Mouse (Mus musculus) embryo, embryonic 10.5 days (tissue): ENCODE measurements at regions not wholly inside any gene's neighbourhood (a gene's known extent, or its start where the extent isn't known, plus 50 kb on each side); places are given as distances from the start of the nearest gene placed in this dataset.
A peak's percentile ranks its signal among the peaks of the same experiment; 100 is the strongest.

Source experiments
- DNase-seq: peaks from one replicate; pipeline ENCODE4 v3.0.0-alpha.2; 2015; ENCODE audit warnings: low spot score

DNA sequence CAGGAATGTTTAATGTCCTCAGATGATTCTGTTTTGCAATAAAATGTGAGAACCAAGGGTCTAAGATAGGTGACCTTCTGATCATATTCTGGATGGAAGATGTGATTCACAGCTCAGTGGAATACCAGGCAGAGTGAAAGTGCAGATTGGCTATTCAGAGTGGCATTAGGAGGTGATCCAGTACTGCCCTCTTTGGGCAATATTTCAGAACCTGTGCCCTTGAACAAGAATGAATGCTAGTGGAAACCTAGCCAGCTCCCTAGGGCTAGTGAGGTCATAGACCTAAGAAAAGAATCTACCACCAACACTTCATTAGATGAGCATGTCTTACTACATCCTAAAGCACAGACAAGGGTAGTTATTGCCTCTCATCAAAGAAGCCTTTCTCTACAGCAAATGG is 372.7 kb upstream of the Trib2 start:
- DNase-seq: no peak

DNA sequence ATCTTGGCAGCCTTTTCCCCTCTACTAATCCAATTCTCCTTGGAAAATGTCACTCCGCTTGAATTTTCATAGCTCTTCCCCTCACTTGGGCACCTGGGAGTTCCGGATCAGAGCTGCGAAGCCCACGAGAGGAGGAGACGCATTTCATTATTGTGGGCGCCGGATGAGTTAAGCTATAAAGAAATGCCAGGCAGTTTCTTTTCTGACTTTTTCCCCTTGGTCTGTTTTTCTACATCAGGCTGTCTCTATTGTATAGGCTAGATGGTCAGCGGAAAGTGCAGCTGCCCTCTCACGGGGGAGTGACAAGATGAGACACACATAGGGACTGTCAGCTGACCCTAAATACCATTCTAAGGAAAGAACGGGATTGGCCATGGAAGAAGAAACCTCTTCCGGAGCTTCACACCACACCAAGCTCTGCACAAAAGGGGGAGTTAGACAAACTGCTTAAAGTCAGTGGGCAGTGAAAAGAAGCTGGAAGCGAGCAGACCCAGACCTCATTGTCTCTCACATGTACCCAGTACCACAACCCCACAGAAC is 369.3 kb upstream of the Trib2 start:
- DNase-seq: peak; percentile 12

DNA sequence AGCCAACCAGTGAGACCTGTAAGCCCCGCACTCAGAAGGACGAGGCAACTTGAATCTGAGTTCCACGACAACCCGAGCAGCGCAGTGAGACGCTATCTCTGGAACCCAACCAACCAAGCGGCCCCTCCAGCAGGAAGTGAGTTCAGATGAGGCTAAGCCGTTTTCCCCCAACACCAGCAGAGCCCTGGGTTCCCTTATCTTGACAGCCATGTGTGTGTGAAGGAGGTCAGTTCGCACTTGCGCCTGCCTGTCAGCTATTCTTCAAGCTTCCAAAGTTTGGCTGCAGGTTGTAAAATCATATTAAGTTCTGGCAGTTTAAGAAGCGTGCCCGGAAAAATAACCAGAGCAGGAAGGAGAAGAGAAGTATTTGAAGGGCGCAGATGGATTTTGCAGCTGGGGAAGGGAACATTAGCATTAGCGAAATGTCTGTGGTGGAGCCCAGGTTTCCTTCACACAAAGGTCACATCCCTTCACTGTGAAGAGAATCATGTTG is 368.8 kb upstream of the Trib2 start:
- peak; percentile 23 for DNase-seq

DNA sequence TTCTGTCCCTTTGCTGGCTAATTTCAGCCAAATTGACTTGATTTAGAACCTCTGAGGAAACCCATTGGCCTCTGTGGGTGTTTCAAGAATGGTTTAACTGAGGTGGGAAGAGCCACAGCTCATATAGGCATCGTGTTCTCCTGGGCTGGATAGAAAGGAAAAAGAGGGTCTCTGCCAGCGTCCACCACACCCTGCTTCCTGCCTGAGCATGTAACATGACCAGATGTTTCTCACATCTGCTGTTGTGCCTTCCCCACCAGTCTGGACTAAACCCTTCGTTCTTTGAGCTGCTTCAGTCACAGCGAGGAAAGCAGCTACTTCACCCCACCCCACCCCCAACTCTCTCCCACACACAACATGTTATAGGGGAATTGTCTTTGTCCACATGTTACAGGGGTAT is 366.3 kb upstream of the Trib2 start:
- DNase-seq: no peak

DNA sequence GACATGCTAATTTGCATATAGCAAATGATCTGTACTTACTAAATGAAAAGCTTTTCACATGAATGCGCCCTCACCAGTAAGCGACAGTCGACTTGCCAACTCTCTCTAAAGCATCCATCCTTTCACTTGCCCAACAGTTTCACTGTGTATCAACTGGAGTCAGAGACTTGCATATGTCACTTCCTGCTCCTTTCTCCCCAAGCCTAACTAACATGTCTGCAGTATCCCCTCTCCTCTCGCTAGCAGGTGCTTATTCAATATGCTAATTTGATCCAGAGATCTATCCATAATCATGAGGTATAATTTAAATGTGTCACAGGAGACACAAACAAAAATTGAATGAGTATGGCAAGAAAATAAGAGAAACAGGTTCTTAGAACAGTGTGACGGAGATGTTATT is 364.9 kb upstream of the Trib2 start:
- no peak for DNase-seq

DNA sequence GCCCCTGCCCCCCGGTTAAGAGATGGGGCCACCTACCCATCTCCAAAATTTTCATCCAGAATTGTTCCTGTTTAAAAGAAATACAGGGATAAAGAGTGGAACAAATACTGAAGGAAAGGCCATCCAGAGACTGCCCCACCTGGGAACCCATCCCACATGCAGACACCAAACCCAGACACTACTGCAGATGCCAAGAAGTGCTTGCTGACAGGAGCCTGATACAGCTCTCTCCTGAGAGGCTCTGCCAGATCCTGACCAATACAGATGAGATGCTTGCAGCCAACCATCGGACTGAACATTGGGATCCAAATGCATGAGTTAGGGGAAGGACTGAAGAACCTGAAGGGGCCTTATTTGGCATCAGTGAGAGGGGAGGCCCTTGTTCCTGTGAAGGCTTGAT is 363.2 kb upstream of the Trib2 start:
- DNase-seq: no peak

DNA sequence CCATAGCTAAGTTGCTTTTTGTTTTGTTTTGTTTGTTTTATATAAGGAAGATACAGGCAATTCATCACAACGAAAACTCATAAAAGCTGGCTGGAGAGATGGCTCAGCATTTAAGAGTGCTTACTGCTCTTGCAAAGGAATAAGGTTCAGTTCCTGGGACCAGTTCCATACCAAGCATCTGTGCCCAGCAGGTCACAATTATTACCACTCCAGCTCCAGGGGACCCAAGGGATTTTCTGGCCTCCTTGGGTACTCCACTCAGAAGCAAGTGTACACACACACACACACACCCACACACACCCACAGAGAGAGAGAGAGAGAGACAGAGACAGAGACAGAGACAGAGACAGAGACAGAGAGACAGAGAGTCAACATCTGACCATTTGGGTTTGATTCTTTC is 359.6 kb upstream of the Trib2 start:
- no peak for DNase-seq

DNA sequence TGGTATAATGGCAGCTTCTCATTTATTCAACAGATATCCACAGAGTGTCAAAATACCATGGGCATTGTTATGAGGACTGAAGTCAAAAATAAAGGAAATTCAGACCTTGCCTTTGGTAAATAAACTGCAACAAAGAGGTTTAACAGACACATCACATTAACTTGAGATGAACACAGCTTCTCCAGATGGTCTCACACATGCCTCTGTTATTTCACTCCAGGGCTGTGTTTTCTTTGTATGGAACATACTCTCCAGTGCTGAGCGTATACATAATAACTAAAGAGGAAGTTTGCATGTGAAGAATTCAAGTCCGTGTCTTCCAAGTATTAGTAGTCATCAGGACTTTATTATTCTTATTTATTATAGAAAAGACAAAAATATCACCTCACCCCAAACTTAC is 355.5 kb upstream of the Trib2 start:
- DNase-seq: no peak

DNA sequence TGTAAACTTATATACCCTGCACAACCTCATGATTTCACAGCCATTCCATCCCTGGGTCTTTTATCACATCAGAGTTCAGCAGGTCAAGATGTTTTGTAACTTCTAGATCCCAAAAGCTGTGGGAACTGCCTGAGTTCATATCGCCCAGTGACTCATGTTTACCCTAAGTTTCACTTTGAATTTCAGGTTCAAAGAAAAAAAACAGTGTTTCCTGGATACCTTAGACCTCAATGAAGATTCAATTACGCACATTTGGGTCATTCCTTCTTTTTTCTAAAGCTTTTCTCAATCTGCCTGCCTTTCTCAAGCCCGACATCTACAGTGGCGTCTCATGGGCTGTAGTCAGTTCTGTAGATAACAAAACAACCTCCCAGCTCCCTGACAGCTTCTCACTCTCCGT is 354.9 kb upstream of the Trib2 start:
- no peak for DNase-seq

DNA sequence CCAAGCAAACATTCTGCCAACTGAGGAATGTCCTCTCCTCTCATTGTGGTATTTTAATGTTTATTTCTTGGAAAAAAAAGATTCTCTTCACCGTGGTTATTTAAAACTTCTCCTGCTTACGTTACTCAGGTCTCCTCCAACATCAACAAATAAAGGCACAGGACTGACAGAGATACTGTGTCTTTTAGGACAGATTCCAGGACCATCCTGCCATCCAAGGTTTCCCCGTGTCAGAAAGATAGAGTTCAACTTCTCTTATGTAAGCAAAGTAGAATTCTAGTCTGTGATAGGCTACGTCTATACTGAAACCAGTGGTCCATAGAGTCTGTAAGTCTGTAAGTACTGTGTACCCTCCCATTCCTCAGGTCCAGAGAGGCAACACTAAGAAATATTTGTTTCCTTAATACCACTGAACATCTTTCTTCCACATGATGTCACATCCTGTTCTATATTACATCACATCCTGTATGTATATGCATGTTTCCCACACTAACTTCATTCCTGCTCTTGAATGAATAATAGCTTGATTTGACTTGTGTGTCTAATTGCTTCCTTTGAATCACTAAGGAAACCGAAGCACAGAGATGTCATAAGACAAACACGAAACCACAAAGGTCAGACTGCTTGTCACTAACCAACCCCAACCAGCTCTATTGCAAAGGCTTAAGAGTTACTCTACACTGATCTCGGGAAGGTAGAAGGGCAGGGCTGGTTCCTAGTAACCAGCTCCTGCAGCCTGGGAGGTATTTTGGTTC is 353.2 kb upstream of the Trib2 start:
- no peak for DNase-seq

DNA sequence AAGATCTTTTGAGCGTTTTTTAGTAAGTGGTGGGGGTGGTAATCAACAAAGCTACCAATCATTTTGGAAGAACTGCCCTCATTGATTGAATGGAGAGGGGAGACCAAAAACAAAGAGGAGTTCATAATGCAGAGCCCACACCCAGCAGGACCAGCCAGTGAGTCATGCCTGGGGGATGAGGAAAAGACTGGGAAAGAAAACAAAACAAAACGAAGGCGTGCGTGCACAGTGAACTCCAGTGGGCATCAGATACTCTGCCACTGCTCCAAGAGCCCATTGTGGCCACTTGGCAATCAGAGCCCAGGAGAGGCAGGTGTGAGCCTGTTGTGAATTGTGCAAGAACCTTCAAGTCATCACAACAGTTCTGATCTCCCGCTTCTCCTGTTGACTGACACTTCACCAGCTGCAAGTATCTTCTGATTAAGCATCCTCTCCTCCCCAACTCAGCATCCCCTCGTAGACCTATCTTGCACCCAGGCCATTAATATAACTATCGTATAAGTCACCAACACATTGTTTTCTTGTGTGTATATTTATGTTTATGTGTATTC is 351.1 kb upstream of the Trib2 start:
- no peak for DNase-seq

DNA sequence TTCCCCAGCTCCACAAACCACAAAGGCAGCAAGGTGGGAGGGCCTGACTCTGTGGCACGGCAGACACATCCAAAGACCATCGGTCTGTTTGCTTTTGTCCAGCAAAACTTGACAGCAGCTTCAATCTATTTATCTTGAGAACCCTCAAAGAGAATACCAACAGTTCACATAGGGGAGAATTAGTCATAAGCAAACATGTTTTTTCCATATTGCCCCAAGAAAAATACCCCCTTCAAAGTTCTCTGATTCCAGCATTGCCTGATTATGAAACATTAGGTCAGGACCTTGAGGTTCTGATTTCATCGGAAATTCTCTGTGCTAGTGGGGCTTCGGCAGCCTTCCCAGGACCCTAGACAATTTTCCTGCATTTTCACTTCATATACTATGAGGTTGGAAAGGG is 348.4 kb upstream of the Trib2 start:
- no peak for DNase-seq

DNA sequence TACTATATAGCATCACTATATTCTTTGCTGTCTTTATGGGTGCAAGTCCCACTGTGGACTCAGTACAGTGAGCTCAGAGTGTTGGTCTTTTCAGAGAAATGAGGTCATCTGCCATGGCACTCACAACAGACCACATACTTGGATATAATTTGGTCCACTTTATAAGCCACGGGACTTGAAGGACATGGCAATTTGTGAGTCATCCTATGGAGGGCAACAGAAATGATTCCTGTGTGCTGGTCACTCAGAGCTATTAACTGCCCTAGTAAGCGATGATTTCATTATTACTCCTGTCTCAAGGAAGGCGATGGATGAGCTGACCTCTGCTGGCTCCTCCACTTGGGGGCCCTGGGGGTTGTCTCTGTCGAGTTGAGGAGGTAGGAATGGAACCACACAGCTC is 345.2 kb upstream of the Trib2 start:
- DNase-seq: no peak

DNA sequence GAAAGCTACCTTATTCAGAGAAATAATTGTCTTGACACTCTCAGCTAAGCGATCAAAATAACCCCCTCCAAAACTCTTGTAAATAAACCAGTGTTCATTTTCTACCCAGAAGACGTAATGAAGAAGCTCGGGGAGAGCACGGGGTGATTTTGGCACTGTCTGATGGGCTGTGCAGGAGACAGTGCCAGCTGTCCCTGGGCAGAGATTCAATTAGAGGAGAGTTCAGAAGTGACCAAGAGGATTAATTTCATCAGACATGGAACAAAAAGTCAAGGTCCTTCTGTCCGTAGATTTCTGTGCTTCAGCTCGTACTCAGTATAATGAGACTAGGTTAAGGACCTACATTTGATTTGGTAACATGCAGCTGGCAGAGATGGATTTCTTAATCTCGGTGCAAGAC is 341.2 kb upstream of the Trib2 start:
- DNase-seq: no peak

DNA sequence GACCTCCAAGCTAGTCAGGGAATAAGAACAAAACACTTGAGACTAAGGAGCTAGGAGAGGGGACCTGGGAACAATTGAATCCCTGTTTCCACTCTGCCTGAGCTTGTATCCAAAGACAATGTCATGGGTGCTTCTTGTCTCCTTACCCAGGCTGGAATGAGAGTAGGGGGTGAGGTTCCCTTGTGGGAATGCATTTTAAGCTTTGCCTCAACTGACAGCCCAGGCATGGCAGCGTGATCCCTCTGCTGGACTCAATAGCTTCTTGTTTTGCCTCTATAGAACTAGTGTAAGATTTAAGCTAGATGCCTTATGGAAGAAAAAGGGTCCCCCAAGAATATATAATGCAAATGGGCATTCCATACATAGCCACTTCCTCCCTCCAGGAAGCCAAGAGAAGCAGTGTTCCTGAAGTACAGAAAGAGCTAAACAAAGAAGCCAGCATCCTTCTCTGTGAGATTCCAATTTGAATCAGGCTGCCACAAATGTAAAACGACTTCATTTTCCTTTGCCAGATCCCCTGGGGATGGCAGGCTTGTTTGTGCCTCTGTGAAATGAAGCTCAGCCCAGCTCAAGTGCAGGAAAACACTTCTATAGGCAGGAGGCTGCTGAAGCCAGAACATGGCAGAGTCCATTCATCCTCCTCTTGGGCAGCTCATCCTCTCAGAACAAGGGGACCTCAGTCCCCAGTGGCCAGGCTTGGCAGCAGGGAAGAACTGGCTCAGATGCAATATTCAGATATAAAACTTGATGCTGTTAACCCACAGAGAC is 339.3 kb upstream of the Trib2 start:
- no peak for DNase-seq

DNA sequence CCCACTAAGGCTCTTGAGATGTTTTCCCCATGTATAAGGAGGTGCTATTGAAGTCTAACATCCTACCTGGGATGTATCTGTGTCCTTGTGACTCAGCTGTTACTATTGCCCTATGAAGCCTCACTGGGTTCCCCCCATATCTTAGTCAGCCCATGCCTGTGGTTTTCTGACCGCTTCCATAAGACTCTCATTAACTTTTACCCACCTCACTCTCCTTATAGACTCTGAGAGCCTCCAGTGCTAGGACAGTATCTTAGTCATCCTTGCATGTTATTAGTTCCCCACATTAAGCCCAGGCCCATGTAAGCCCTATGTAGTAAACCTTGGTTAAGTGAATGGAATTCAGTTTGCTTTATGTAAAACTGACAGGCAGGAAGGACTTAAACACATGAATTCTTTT is 337.5 kb upstream of the Trib2 start:
- DNase-seq: no peak

DNA sequence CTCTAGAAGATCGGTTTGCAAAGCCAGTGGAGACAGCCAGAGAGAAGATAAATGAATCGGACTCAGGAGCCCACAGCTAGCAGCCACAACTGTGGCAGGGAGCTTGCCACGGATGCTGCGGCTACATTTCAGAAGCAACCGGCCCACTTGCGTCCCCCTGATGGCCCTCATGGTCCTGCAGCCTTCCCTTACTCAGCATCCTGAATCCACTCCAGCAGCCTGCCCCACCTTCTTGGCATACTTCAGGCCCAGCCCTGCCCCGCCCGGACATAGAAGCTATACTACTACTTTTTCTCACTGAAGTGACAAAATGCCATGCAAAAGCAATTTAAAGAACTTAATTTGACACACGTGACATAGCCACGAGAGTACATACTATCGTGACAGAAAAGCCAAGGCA is 335.4 kb upstream of the Trib2 start:
- no peak for DNase-seq

DNA sequence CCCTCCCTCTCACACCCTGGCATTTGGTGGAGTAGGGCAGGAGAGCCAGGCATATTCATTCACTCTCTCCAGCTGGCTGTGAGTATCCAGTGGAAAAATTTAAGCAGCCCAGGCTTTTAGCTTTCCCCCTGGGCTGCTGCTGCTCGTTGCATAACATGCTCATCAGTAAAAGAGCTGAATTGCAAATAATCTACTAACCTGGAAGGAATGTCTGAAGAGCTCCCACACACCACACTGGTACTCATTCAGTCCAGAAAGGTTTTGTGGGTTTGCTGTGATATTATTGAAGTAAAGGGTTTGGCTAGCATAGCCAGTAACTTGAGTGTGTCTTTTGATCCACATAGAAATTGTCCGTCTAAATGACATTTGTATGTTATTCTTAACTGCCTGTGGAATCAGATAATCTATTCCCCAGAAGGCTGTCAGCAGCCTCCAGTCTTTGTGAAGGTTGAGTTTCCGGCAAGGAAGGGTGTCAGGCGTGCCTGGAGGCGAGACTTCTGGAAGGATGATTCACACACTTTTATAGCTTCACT is 334.5 kb upstream of the Trib2 start:
- no peak for DNase-seq

DNA sequence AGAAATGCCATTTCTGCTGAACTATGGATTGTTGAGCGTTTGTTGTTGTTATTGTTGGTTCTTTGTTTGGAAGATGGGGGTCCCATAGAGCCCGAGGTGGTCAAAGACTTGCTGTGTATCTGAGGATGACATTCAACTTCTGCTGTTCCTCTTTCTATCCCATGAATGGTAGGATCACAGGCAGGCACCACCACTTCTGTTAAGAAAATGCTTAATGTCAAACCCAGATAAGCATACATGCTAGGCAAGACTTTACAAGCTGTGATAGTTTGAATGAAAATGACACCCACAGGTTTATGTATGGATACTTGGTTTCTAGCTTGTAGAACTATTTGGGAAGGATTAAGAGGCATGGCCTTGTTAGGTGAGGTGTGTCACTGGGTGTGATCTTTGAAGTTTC is 330.2 kb upstream of the Trib2 start:
- DNase-seq: no peak

DNA sequence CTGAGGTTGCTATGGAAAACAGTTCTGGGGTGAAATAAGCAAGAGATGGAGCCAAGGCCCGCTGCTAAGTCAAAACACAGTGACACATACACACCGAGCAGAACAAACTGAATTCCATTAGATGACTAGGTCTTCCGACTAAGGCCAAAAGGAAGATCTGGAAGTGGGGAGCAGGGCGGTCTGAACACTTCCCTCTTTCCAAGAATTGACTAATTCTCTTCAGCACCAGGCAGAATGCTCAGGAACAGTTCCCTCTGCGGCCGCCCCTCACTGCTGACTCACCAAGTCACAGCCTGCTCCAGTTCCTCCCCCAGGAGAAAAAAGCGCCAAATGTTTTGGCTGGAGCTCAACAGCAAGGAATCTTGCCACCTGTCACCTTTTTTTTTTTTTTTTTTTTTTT is 328.9 kb upstream of the Trib2 start:
- no peak for DNase-seq

DNA sequence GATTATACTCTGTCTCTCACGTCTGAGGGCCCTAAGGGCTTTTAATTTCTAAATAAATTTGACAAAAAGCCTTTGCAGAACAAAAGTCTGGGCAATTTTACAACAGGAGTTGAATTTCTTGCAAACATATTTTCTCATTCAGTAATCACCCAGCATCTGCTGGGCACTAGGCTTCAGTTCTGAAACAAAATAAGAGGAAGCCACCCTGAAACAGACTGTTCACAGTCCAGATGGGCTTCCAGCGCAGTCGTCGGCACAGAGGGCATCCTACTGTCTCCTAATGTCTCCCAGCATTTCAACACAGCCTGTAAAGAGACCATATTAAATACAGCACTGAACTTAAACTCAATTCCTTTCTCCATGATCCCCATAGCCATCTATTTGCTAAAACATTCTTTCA is 324.5 kb upstream of the Trib2 start:
- no peak for DNase-seq

DNA sequence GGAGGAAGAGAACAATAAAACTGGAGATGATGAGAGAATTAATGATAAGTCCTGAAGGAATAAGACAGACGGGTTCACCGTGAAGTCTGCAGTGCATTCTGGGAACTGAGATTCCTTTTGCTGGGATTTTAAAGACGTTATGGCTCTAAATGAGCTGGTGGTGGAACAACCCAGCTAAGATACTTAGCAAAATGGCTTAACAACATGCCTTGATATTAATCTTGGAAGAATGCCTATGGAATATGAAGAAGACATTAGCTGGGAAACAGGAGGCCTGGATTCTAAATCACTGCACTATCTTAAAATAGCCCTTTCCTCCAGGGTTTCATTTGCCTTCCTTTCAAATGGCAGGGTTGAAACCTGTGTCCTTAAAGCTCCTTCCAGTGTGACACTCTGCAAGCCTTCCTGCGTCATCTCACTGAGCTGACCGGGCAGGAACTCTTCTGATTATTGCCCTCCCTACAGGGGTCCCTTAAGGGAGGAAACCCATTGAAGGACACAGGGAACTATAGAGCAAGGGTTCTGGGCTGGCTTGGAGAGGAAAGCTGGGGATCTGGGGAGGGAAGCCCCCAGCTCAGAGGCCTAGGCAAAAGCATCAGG is 323.9 kb upstream of the Trib2 start:
- DNase-seq: no peak
